Mouse (Mus musculus) embryonic facial prominence, embryonic 11.5 days (tissue): Measurements from ENCODE around the gene Cel. TPM values are rescaled to one million over a fixed set of nuclear protein-coding genes. Genes with fewer than 3 reads are reported as not detected.

Experiments used
- ATAC-seq: fragments of 200-750 bp; cut with Nextera tagmentation; replicated peaks from 2 replicates; pipeline ENCODE4 v1.8.0; 2017; ENCODE audit warnings: low read depth; ENCODE audit not compliant: insufficient number of reproducible peaks, low FRiP score, low TSS enrichment
- DNase-seq: peaks from one replicate; pipeline ENCODE4 v3.0.0-alpha.2; 2015; ENCODE audit warnings: low spot score
- H3K27ac ChIP-seq: fragments of 300-500 bp; sonication (generic); replicated peaks from 2 replicates; pipeline ENCODE4 v1.5.1; 2014; ENCODE audit warnings: mild to moderate bottlenecking, low read depth, low read length, control low read depth
- H3K27me3 ChIP-seq: fragments of 300-500 bp; sonication (generic); 2 replicates; pipeline ENCODE4 v1.6.1; 2014; ENCODE audit warnings: mild to moderate bottlenecking, low read length, moderate library complexity, mixed read lengths; ENCODE audit not compliant: control insufficient read depth, insufficient read depth
- H3K36me3 ChIP-seq: fragments of 300-500 bp; sonication (generic); replicated peaks from 2 replicates; pipeline ENCODE4 v1.6.1; 2014; ENCODE audit warnings: low read depth, mild to moderate bottlenecking, low read length, moderate library complexity, mixed read lengths; ENCODE audit not compliant: control insufficient read depth, insufficient read depth
- H3K4me1 ChIP-seq: fragments of 300-500 bp; sonication (generic); 2 replicates; pipeline ENCODE4 v1.6.1; 2014; ENCODE audit warnings: low read length, mixed read lengths; ENCODE audit not compliant: control insufficient read depth, insufficient read depth
- H3K4me2 ChIP-seq: fragments of 300-500 bp; sonication (generic); 2 replicates; pipeline ENCODE4 v1.6.1; 2014; ENCODE audit warnings: low read depth, mild to moderate bottlenecking, control low read depth, low read length, moderate library complexity
- H3K4me3 ChIP-seq: fragments of 300-500 bp; sonication (generic); 2 replicates; pipeline ENCODE4 v1.5.1; 2014; ENCODE audit warnings: low read depth, low read length, control low read depth
- H3K9ac ChIP-seq: fragments of 300-500 bp; sonication (generic); replicated peaks from 2 replicates; pipeline ENCODE4 v1.6.1; 2014; ENCODE audit warnings: mild to moderate bottlenecking, control low read depth, low read length
- H3K9me3 ChIP-seq: fragments of 300-500 bp; sonication (generic); replicated peaks from 2 replicates; pipeline ENCODE4 v1.6.1; 2016; ENCODE audit warnings: mild to moderate bottlenecking, low read length, inconsistent platforms, mixed read lengths; ENCODE audit not compliant: control insufficient read depth
- WGBS: fragments of 180-500 bp; shearing (Covaris S2); extraction: QIAGEN DNeasy Blood & Tissue Kit; methylation state at CpG from one replicate; pipeline ENCODE4 v1.1.7; 2014; 5-methylcytosine and 5-hydroxymethylcytosine counted together
- polyA plus RNA-seq: library from polyadenylated mRNA; unstranded; fragments of >200 nt; fragmentation: Nextera tagmentation; extraction: Ambion mirVana; gene quantifications from 2 replicates; pipeline ENCODE4 v1.2.1, GENCODE M21; 2014

Cel gene
- not detected in 2 replicates for polyA plus RNA-seq

GRCm38 (mm10) chr2:28563303-28563702 lies at the start of gene Cel:
Gene Cel (minus strand): TSS chr2:28563403.
- no peaks in the 10 kb centered on the region for H3K27me3 ChIP-seq
- H3K4me1 ChIP-seq = no peaks in the 10 kb centered on the region
- WGBS = 77% methylated on average over 6 of the region's 6 CpGs
- H3K9ac ChIP-seq = no peak within 1 kb of the TSS
- peaks cover 4% of the 10 kb centered on the region; the same call in 1 of the 2 replicates for H3K36me3 ChIP-seq
- H3K4me2 ChIP-seq = no peak within 1 kb of the TSS
- no peak within 1 kb of the TSS for H3K27ac ChIP-seq
- ATAC-seq (no peak), DNase-seq (no peak)
- H3K9me3 ChIP-seq = no peaks in the 10 kb centered on the region
- no peak within 1 kb of the TSS for H3K4me3 ChIP-seq

DNA sequence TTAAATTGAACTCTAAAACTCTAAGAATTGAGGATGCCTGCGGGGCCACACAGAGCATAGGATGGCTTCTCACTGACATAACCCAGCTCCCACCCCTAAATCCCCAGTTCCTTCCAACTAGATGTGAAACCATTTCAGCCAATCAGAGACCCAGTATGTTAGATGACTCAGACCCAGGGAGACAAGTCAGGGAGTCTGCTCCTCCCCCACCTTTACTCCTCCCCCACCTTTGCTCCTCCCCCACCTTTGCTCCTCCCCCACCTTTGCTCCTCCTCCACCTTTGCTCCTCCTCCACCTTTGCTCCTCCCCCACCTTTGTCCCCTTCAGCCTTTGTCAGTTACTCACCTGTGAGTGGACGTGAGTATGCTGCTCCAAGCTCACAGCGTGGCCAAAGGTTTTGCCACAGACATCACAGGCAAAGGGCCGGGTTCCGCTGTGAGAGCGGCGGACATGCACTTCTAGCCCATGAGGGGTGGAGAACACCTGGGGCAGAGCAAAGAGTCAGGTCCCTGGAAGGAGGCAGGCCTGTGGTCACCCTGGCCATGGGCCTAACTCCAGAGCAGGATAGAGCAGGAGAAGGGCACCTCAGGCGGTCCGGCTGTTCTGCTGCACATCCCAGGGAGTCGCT lies 49.3 kb upstream of the Cel start:
- DNase-seq (no peak), ATAC-seq (no peak)
- H3K4me3 ChIP-seq = no peak overlapping the region
- no peak overlapping the region for H3K27ac ChIP-seq
- 62% methylated on average over 10 of the region's 10 CpGs for WGBS
- no peaks in the 10 kb centered on the region for H3K36me3 ChIP-seq
- no peak overlapping the region for H3K4me2 ChIP-seq
- H3K27me3 ChIP-seq = no peaks in the 10 kb centered on the region
- H3K4me1 ChIP-seq = no peaks in the 10 kb centered on the region
- H3K9ac ChIP-seq = no peak overlapping the region
- H3K9me3 ChIP-seq = no peaks in the 10 kb centered on the region

DNA sequence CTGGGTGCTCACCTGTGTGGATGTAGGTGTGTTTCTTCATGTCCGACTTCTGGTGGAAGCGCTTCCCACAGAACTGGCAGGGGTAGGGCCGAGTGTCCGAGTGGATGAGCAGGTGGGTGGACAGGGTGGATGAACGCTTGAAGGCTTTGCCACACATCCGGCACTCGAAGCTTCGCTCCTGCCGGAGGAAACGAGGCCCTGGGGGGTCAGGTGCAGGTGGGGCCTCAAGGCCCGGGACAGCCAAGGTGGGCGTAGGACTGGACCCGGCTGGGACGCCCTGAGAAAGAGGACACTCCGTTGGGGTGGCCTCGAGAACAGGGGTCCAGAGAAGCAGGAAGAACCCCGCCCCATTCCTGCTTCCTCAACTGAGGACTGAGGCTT lies 48.2 kb upstream of the Cel start:
- no peaks in the 10 kb centered on the region for H3K36me3 ChIP-seq
- H3K4me2 ChIP-seq = no peak overlapping the region
- H3K27ac ChIP-seq = no peak overlapping the region
- no peaks in the 10 kb centered on the region for H3K9me3 ChIP-seq
- DNase-seq = no peak
- ATAC-seq = no peak
- no peaks in the 10 kb centered on the region for H3K4me1 ChIP-seq
- no peaks in the 10 kb centered on the region for H3K27me3 ChIP-seq
- H3K4me3 ChIP-seq = no peak overlapping the region
- 90% methylated on average over 17 of the region's 17 CpGs for WGBS
- H3K9ac ChIP-seq = no peak overlapping the region

GRCm38 (mm10) chr2:28610716-28611406 lies 47.7 kb upstream of the Cel start:
- DNase-seq (no peak), ATAC-seq (no peak)
- no peaks in the 10 kb centered on the region for H3K27me3 ChIP-seq
- no peaks in the 10 kb centered on the region for H3K9me3 ChIP-seq
- H3K9ac ChIP-seq = no peak overlapping the region
- 71% methylated on average over 12 of the region's 12 CpGs for WGBS
- H3K4me1 ChIP-seq = no peaks in the 10 kb centered on the region
- H3K4me3 ChIP-seq = no peak overlapping the region
- no peaks in the 10 kb centered on the region for H3K36me3 ChIP-seq
- no peak overlapping the region for H3K27ac ChIP-seq
- no peak overlapping the region for H3K4me2 ChIP-seq

DNA sequence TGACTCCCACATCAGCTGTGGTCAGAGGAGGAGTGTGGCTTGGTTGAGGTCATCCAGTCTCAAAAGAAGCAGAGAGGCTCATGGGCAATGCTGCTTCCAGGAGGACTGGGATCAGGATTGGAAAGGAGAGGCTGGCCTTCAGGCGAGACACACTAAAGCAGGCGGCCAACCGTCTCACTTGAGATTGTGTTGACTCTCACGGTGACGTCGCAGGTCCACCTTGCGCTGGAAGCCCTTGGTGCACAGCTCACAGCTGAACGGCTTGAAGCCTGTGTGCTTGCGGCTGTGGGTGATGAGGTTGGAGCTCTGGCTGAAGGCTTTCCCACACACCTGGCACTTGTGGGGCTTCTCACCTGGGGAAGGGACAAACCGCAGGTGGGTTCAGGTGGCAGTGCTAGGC lies 46.6 kb upstream of the Cel start:
- WGBS = 87% methylated on average over 10 of the region's 10 CpGs
- no peak for ATAC-seq
- Histone ChIP-seq H3K4me3 (no peak overlapping the region), H3K27me3 (no peaks in the 10 kb centered on the region), H3K36me3 (no peaks in the 10 kb centered on the region), H3K27ac (no peak overlapping the region), H3K9ac (no peak overlapping the region), H3K4me1 (no peaks in the 10 kb centered on the region), H3K9me3 (no peaks in the 10 kb centered on the region), H3K4me2 (no peak overlapping the region)
- DNase-seq = no peak

- 39% methylated on average over 10 of the region's 10 CpGs for WGBS
- DNase-seq (peak; percentile 28), ATAC-seq (no peak)
- H3K9ac ChIP-seq = no peak overlapping the region
- no peak overlapping the region for H3K4me2 ChIP-seq
- H3K9me3 ChIP-seq = no peaks in the 10 kb centered on the region
- H3K27me3 ChIP-seq = no peaks in the 10 kb centered on the region
- H3K4me3 ChIP-seq = no peak overlapping the region
- H3K27ac ChIP-seq = no peak overlapping the region
- no peaks in the 10 kb centered on the region for H3K4me1 ChIP-seq
- no peaks in the 10 kb centered on the region for H3K36me3 ChIP-seq
These were observed 44.4 kb upstream of the Cel start for GRCm38 (mm10) chr2:28607341-28608165.

DNA sequence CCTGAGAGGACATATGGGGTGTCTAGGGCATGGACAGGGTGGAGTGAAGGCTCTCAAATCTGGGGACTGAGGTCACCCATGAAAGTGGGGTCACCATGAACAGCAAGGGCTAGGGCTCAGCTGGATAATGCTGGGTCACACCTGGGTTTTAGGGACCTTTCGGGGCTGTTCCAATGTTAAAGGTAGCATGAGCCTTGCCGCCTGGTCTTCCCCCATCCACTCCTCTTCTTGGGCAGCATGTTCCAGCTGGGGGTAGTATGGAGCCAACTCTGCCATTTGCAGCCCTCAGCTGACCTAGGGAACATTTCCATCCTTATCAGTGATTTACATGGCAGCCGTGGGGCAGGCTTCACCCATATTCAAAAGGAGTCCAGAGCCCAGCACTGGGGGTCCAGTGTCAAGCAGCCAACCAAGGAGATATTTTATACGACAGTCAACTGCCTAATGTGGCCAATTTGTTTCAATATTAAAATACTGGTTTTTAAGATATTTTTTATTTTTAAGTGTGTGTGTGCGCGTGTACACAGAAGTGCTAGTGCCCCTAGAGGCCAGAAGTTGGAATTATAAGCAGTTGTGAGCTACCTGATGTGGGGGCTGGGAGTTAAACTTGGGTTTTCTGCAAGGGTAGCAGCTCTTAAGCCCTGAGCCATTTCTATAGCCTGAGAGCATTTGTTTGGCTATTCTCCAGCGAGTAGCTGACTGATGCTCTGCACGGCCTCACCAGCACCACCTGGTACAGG lies 43.6 kb upstream of the Cel start:
- DNase-seq = peak; percentile 35
- 67% methylated on average over 8 of the region's 8 CpGs for WGBS

More for the DNA sequence above, 43.6 kb upstream of the Cel start:
- H3K4me1 ChIP-seq = no peaks in the 10 kb centered on the region
- no peak overlapping the region for H3K9ac ChIP-seq
- H3K4me3 ChIP-seq = no peak overlapping the region
- no peak overlapping the region for H3K4me2 ChIP-seq
- H3K9me3 ChIP-seq = no peaks in the 10 kb centered on the region
- no peaks in the 10 kb centered on the region for H3K36me3 ChIP-seq
- no peaks in the 10 kb centered on the region for H3K27me3 ChIP-seq
- ATAC-seq = no peak
- no peak overlapping the region for H3K27ac ChIP-seq
